Mouse (Mus musculus): ENCODE data around the gene Tceanc2.

- no peak for TF ChIP-seq CTCF (IDR thresholded peaks at IDR 0.05; ENCODE audit: borderline replicate concordance, insufficient read depth, low read depth, low read length)
- TF ChIP-seq POLR2A (IDR thresholded peaks at IDR 0.05; ENCODE audit: borderline replicate concordance, insufficient read depth, low read length): no peak
Measured at GRCm38 (mm10) chr4:107159166-107159773, 19.6 kb downstream of the Tceanc2 start.

Measured in cerebellum, adult 2 months (tissue).